Mouse (Mus musculus): ENCODE measurements around the gene Xlr3c. TPM values are rescaled to one million over a fixed set of nuclear protein-coding genes. Genes with fewer than 3 reads are reported as not detected.

Xlr3c gene
- polyA plus RNA-seq, 1 experiment from 2014 or later = not detected

Other genes with a start within 250 kb of the Xlr3c start
- gene Pnma5, start 228.3 kb downstream of the Xlr3c start, polyA plus RNA-seq (2015; fragmentation: Nextera tagmentation; extraction: Ambion mirVana) = 0.06 TPM in 1 of 2 replicates, not detected in the other
- not detected in 2 replicates for gene Pnma3, start 200.6 kb downstream of the Xlr3c start, polyA plus RNA-seq (2015; fragmentation: Nextera tagmentation; extraction: Ambion mirVana)
- gene Xlr4a, start 182.9 kb downstream of the Xlr3c start, polyA plus RNA-seq (2015; fragmentation: Nextera tagmentation; extraction: Ambion mirVana) = 0.68 and 1.4 TPM in 2 replicates
- gene Xlr3a, start 168.3 kb downstream of the Xlr3c start, polyA plus RNA-seq (2015; fragmentation: Nextera tagmentation; extraction: Ambion mirVana) = 2.4 and 3.2 TPM in 2 replicates
- gene Gm14685, start 148.3 kb downstream of the Xlr3c start, polyA plus RNA-seq (2015; fragmentation: Nextera tagmentation; extraction: Ambion mirVana) = 0.12 and 0.17 TPM in 2 replicates
- not detected in 2 replicates for gene Xlr5b, start 116.6 kb downstream of the Xlr3c start, polyA plus RNA-seq (2015; fragmentation: Nextera tagmentation; extraction: Ambion mirVana)
- 0.12 and 0.28 TPM in 2 replicates for gene DXBay18, start 115.9 kb downstream of the Xlr3c start, polyA plus RNA-seq (2015; fragmentation: Nextera tagmentation; extraction: Ambion mirVana)
- gene Spin2d, start 88.4 kb downstream of the Xlr3c start, polyA plus RNA-seq (2015; fragmentation: Nextera tagmentation; extraction: Ambion mirVana) = not detected in 2 replicates
- gene Xlr3b, start 73.2 kb downstream of the Xlr3c start, polyA plus RNA-seq (2015; fragmentation: Nextera tagmentation; extraction: Ambion mirVana) = 2.1 and 2.2 TPM in 2 replicates
- gene Xlr4b, start 51.1 kb downstream of the Xlr3c start, polyA plus RNA-seq (2015; fragmentation: Nextera tagmentation; extraction: Ambion mirVana) = 1.4 and 1.7 TPM in 2 replicates
- 3.2 and 3.5 TPM in 2 replicates for gene F8a, start 37.1 kb downstream of the Xlr3c start, polyA plus RNA-seq (2015; fragmentation: Nextera tagmentation; extraction: Ambion mirVana)
- 0.26 and 0.71 TPM in 2 replicates for gene Xlr4c, start 22.3 kb downstream of the Xlr3c start, polyA plus RNA-seq (2015; fragmentation: Nextera tagmentation; extraction: Ambion mirVana)
- gene Xlr5a, start 27.6 kb upstream of the Xlr3c start, polyA plus RNA-seq (2015; fragmentation: Nextera tagmentation; extraction: Ambion mirVana) = not detected in 2 replicates
- gene Xlr5c, start 27.6 kb upstream of the Xlr3c start, polyA plus RNA-seq (2015; fragmentation: Nextera tagmentation; extraction: Ambion mirVana) = not detected in 2 replicates
- not detected in 2 replicates for gene Gm45015, start 71.5 kb upstream of the Xlr3c start, polyA plus RNA-seq (2015; fragmentation: Nextera tagmentation; extraction: Ambion mirVana)
- 2.2 and 2.5 TPM in 2 replicates for gene Zfp275, start 77.2 kb upstream of the Xlr3c start, polyA plus RNA-seq (2015; fragmentation: Nextera tagmentation; extraction: Ambion mirVana)
- gene Gm18336, start 133.3 kb upstream of the Xlr3c start, polyA plus RNA-seq (2015; fragmentation: Nextera tagmentation; extraction: Ambion mirVana) = not detected in 2 replicates
- not detected in 2 replicates for gene Zfp92, start 145.7 kb upstream of the Xlr3c start, polyA plus RNA-seq (2015; fragmentation: Nextera tagmentation; extraction: Ambion mirVana)
- not detected in 2 replicates for gene Trex2, start 170.0 kb upstream of the Xlr3c start, polyA plus RNA-seq (2015; fragmentation: Nextera tagmentation; extraction: Ambion mirVana)
- gene Haus7, start 193.7 kb upstream of the Xlr3c start, polyA plus RNA-seq (2015; fragmentation: Nextera tagmentation; extraction: Ambion mirVana) = 41.6 and 42.1 TPM in 2 replicates
- gene Bgn, start 218.2 kb upstream of the Xlr3c start, polyA plus RNA-seq (2015; fragmentation: Nextera tagmentation; extraction: Ambion mirVana) = 10.0 and 12.4 TPM in 2 replicates
- 0.05 TPM in 1 of 2 replicates, not detected in the other for gene Atp2b3, start 237.7 kb upstream of the Xlr3c start, polyA plus RNA-seq (2015; fragmentation: Nextera tagmentation; extraction: Ambion mirVana)